Mouse (Mus musculus): ENCODE results near the gene Chst7. TPM values are rescaled to one million over a fixed set of nuclear protein-coding genes. Genes with fewer than 3 reads are reported as not detected.

Gene Chst7
- polyA plus RNA-seq (2012; fragmentation: generic; extraction: Trizol), result 6.3 TPM
- long read RNA-seq, experiment 1, transcript Chst7-201 (2 exons, 2,206 nt), result major isoform, 5 of 6 reads
- long read RNA-seq, experiment 1, partial matches to known transcripts, result 1 of 6 reads
- long read RNA-seq, experiment 1, other reads (novel, unspliced or antisense), result 0 of 6 reads
- long read RNA-seq, experiment 2, transcript Chst7-201 (2 exons, 2,206 nt), result major isoform, 58 of 60 reads
- long read RNA-seq, experiment 2, partial matches to known transcripts, result 0 of 60 reads
- long read RNA-seq, experiment 2, other reads (novel, unspliced or antisense), result 2 of 60 reads

GRCm38 (mm10) chrX:20059381-20059971 is at the start of gene Chst7:
TSS of gene Chst7 (plus strand) at chrX:20059560.
- Histone ChIP-seq H3ac (ENCODE audit: control insufficient read depth, insufficient read length, low read depth) (peak within 1 kb of the TSS; percentile 32), H3K4me3 (ENCODE audit: insufficient read depth, poor library complexity, severe bottlenecking) (peak within 1 kb of the TSS; percentile 23), H3K36me3 (ENCODE audit: control insufficient read depth, insufficient read depth) (no peaks in the 10 kb centered on the region), H3K79me3 (ENCODE audit: low read depth) (no peaks in the 10 kb centered on the region), H3K79me2 (ENCODE audit: control insufficient read depth, insufficient read depth) (no peaks in the 10 kb centered on the region), H3K27me3 (ENCODE audit: control insufficient read depth, insufficient read depth, insufficient read length) (no peaks in the 10 kb centered on the region)
- TF ChIP-seq CEBPB (IDR thresholded peaks at IDR 0.05; ENCODE audit: low read depth) (no peak), CTCF (IDR thresholded peaks at IDR 0.05; ENCODE audit: control insufficient read depth, insufficient read depth, insufficient read length) (no peak), FOSL1 (IDR thresholded peaks at IDR 0.05; ENCODE audit: insufficient read depth, low read length, poor library complexity, severe bottlenecking) (no peak), MYOD1 (IDR thresholded peaks at IDR 0.05; ENCODE audit: control insufficient read depth, insufficient read length, low read depth) (no peak), USF1 (IDR thresholded peaks at IDR 0.05; ENCODE audit: low read depth) (no peak), MYOG (IDR thresholded peaks at IDR 0.05; ENCODE audit: control insufficient read depth, extremely low read depth, insufficient read length) (no peak), MAX (IDR thresholded peaks at IDR 0.05) (no peak)

- H3ac ChIP-seq (ENCODE audit: control insufficient read depth, insufficient read length, low read depth), result no peak overlapping the region
- no peak overlapping the region for H3K4me3 ChIP-seq (ENCODE audit: insufficient read depth, poor library complexity, severe bottlenecking)
- H3K27me3 ChIP-seq (ENCODE audit: control insufficient read depth, insufficient read depth, insufficient read length), result no peaks in the 10 kb centered on the region
- no peaks in the 10 kb centered on the region for H3K36me3 ChIP-seq (ENCODE audit: control insufficient read depth, insufficient read depth)
- H3K79me3 ChIP-seq (ENCODE audit: low read depth), result no peaks in the 10 kb centered on the region
- H3K79me2 ChIP-seq (ENCODE audit: control insufficient read depth, insufficient read depth), result no peaks in the 10 kb centered on the region
- no peak for TF ChIP-seq MYOG (IDR thresholded peaks at IDR 0.05; ENCODE audit: control insufficient read depth, extremely low read depth, insufficient read length)
- TF ChIP-seq MAX (IDR thresholded peaks at IDR 0.05), result no peak
- TF ChIP-seq CTCF (IDR thresholded peaks at IDR 0.05; ENCODE audit: control insufficient read depth, insufficient read depth, insufficient read length), result no peak
- TF ChIP-seq CEBPB (IDR thresholded peaks at IDR 0.05; ENCODE audit: low read depth), result no peak
- TF ChIP-seq FOSL1 (IDR thresholded peaks at IDR 0.05; ENCODE audit: insufficient read depth, low read length, poor library complexity, severe bottlenecking), result no peak
- no peak for TF ChIP-seq MYOD1 (IDR thresholded peaks at IDR 0.05; ENCODE audit: control insufficient read depth, insufficient read length, low read depth)
- TF ChIP-seq USF1 (IDR thresholded peaks at IDR 0.05; ENCODE audit: low read depth), result no peak
These were observed 47.1 kb upstream of the Chst7 start for GRCm38 (mm10) chrX:20012211-20012610.

GRCm38 (mm10) chrX:20020942-20021341 is 38.4 kb upstream of the Chst7 start:
- H3K4me3 ChIP-seq (ENCODE audit: insufficient read depth, poor library complexity, severe bottlenecking), result no peak overlapping the region
- H3K79me3 ChIP-seq (ENCODE audit: low read depth), result no peaks in the 10 kb centered on the region
- no peaks in the 10 kb centered on the region for H3K27me3 ChIP-seq (ENCODE audit: control insufficient read depth, insufficient read depth, insufficient read length)
- TF ChIP-seq MYOD1 (IDR thresholded peaks at IDR 0.05; ENCODE audit: control insufficient read depth, insufficient read length, low read depth) (no peak), FOSL1 (IDR thresholded peaks at IDR 0.05; ENCODE audit: insufficient read depth, low read length, poor library complexity, severe bottlenecking) (no peak), CEBPB (IDR thresholded peaks at IDR 0.05; ENCODE audit: low read depth) (no peak), MYOG (IDR thresholded peaks at IDR 0.05; ENCODE audit: control insufficient read depth, extremely low read depth, insufficient read length) (no peak), CTCF (IDR thresholded peaks at IDR 0.05; ENCODE audit: control insufficient read depth, insufficient read depth, insufficient read length) (no peak), USF1 (IDR thresholded peaks at IDR 0.05; ENCODE audit: low read depth) (no peak), MAX (IDR thresholded peaks at IDR 0.05) (no peak)
- no peaks in the 10 kb centered on the region for H3K79me2 ChIP-seq (ENCODE audit: control insufficient read depth, insufficient read depth)
- no peaks in the 10 kb centered on the region for H3K36me3 ChIP-seq (ENCODE audit: control insufficient read depth, insufficient read depth)
- no peak overlapping the region for H3ac ChIP-seq (ENCODE audit: control insufficient read depth, insufficient read length, low read depth)

GRCm38 (mm10) chrX:20060096-20060768 is 872 bp downstream of the Chst7 start:
- TF ChIP-seq MAX (IDR thresholded peaks at IDR 0.05) (no peak), USF1 (IDR thresholded peaks at IDR 0.05; ENCODE audit: low read depth) (no peak), FOSL1 (IDR thresholded peaks at IDR 0.05; ENCODE audit: insufficient read depth, low read length, poor library complexity, severe bottlenecking) (no peak), MYOD1 (IDR thresholded peaks at IDR 0.05; ENCODE audit: control insufficient read depth, insufficient read length, low read depth) (no peak), MYOG (IDR thresholded peaks at IDR 0.05; ENCODE audit: control insufficient read depth, extremely low read depth, insufficient read length) (no peak), CTCF (IDR thresholded peaks at IDR 0.05; ENCODE audit: control insufficient read depth, insufficient read depth, insufficient read length) (no peak), CEBPB (IDR thresholded peaks at IDR 0.05; ENCODE audit: low read depth) (no peak)
- Histone ChIP-seq H3K79me2 (ENCODE audit: control insufficient read depth, insufficient read depth) (no peaks in the 10 kb centered on the region), H3K79me3 (ENCODE audit: low read depth) (no peaks in the 10 kb centered on the region), H3K4me3 (ENCODE audit: insufficient read depth, poor library complexity, severe bottlenecking) (peak overlapping the region; percentile 6), H3ac (ENCODE audit: control insufficient read depth, insufficient read length, low read depth) (peak overlapping the region; percentile 32), H3K36me3 (ENCODE audit: control insufficient read depth, insufficient read depth) (no peaks in the 10 kb centered on the region), H3K27me3 (ENCODE audit: control insufficient read depth, insufficient read depth, insufficient read length) (no peaks in the 10 kb centered on the region)

GRCm38 (mm10) chrX:20060769-20061315 is 1.5 kb downstream of the Chst7 start:
- Histone ChIP-seq H3K79me2 (ENCODE audit: control insufficient read depth, insufficient read depth) (no peaks in the 10 kb centered on the region), H3K79me3 (ENCODE audit: low read depth) (no peaks in the 10 kb centered on the region), H3K4me3 (ENCODE audit: insufficient read depth, poor library complexity, severe bottlenecking) (peak overlapping the region; percentile 6), H3ac (ENCODE audit: control insufficient read depth, insufficient read length, low read depth) (no peak overlapping the region), H3K27me3 (ENCODE audit: control insufficient read depth, insufficient read depth, insufficient read length) (no peaks in the 10 kb centered on the region), H3K36me3 (ENCODE audit: control insufficient read depth, insufficient read depth) (no peaks in the 10 kb centered on the region)
- TF ChIP-seq CEBPB (IDR thresholded peaks at IDR 0.05; ENCODE audit: low read depth), result no peak
- TF ChIP-seq USF1 (IDR thresholded peaks at IDR 0.05; ENCODE audit: low read depth), result no peak
- TF ChIP-seq MYOD1 (IDR thresholded peaks at IDR 0.05; ENCODE audit: control insufficient read depth, insufficient read length, low read depth), result no peak
- no peak for TF ChIP-seq FOSL1 (IDR thresholded peaks at IDR 0.05; ENCODE audit: insufficient read depth, low read length, poor library complexity, severe bottlenecking)
- TF ChIP-seq CTCF (IDR thresholded peaks at IDR 0.05; ENCODE audit: control insufficient read depth, insufficient read depth, insufficient read length), result no peak
- no peak for TF ChIP-seq MAX (IDR thresholded peaks at IDR 0.05)
- no peak for TF ChIP-seq MYOG (IDR thresholded peaks at IDR 0.05; ENCODE audit: control insufficient read depth, extremely low read depth, insufficient read length)
